10 mouse cellular contexts compared by ENCODE assay signal in genomic region chr10:98742822-98743605, GRCm38 (mm10).
A peak's percentile ranks its signal among the peaks of the same experiment; 100 is the strongest.
DNase-seq lines count a peak whose midpoint lies in the region.
"Had no signal": no experiment of that assay in that cellular context is flagged by ENCODE, and none has a peak within 500 bp of the region (broad histone marks: within the 10 kb centered on the region; RNA-seq: fewer than 3 reads in every experiment).

No protein-coding gene starts in this region.

- WGBS in embryonic facial prominence, embryonic 10.5 days = 81% methylated on average over 16 of the region's 16 CpGs
- WGBS in hindbrain, embryonic 10.5 days = 83% methylated on average over 16 of the region's 16 CpGs

- peak; percentile 14 to 16 for DNase-seq in gastrocnemius, postnatal 4 days (ENCODE audit: low spot score in 2 of 2)
- no peak for DNase-seq in gastrocnemius, adult 8-10 months (ENCODE audit: low spot score in 2 of 2)
- DNase-seq in adrenal gland, adult 18-20 months (ENCODE audit: low spot score in 2 of 2) = peak; percentile 15 to 22
- peak; percentile 76 to 81 for DNase-seq in cerebellum, postnatal 36 days
- DNase-seq in left cerebral cortex, postnatal 10 days (ENCODE audit: extremely low spot score in 1 of 2, low spot score in 2 of 2) = peak; percentile 50 to 59
- no peak for DNase-seq in embryonic facial prominence, embryonic 10.5 days (ENCODE audit: low spot score)
- DNase-seq in spleen, adult 18-20 months = no peak
- DNase-seq in hindbrain, embryonic 10.5 days (ENCODE audit: low spot score) = no peak

- intact Hi-C loops in left cerebral cortex, postnatal 10 days (cut with DNase I) = no loop called here

- H3K36me3 ChIP-seq in embryonic facial prominence, embryonic 10.5 days (replicated peaks) = no peaks in the 10 kb centered on the region
- no peaks in the 10 kb centered on the region for H3K36me3 ChIP-seq in hindbrain, embryonic 10.5 days
- H3K36me3 ChIP-seq: limb, embryonic 15.5 days; neural tube, embryonic 13.5 days had no signal

- peaks cover 19% of the 10 kb centered on the region for H3K4me1 ChIP-seq in embryonic facial prominence, embryonic 10.5 days
- H3K4me1 ChIP-seq in hindbrain, embryonic 10.5 days (replicated peaks) = peaks cover 12% of the 10 kb centered on the region; the same call in 1 of the 2 replicates
- H3K4me1 ChIP-seq: limb, embryonic 15.5 days; neural tube, embryonic 13.5 days had no signal

- H3K4me3 ChIP-seq in embryonic facial prominence, embryonic 10.5 days = no peak overlapping the region
- no peak overlapping the region for H3K4me3 ChIP-seq in hindbrain, embryonic 10.5 days
- H3K4me3 ChIP-seq: limb, embryonic 15.5 days; neural tube, embryonic 13.5 days had no signal

- H3K27ac ChIP-seq in embryonic facial prominence, embryonic 10.5 days (replicated peaks) = no peak overlapping the region
- no peak overlapping the region for H3K27ac ChIP-seq in hindbrain, embryonic 10.5 days
- H3K27ac ChIP-seq: limb, embryonic 15.5 days; neural tube, embryonic 13.5 days had no signal

- H3K9me3 ChIP-seq in embryonic facial prominence, embryonic 10.5 days = no peaks in the 10 kb centered on the region
- no peaks in the 10 kb centered on the region for H3K9me3 ChIP-seq in hindbrain, embryonic 10.5 days
- H3K9me3 ChIP-seq: limb, embryonic 15.5 days; neural tube, embryonic 13.5 days had no signal

- no peaks in the 10 kb centered on the region for H3K27me3 ChIP-seq in embryonic facial prominence, embryonic 10.5 days (replicated peaks; ENCODE audit: low read depth, poor library complexity, severe bottlenecking)
- H3K27me3 ChIP-seq in hindbrain, embryonic 10.5 days (ENCODE audit: insufficient read depth, poor library complexity, severe bottlenecking) = no peaks in the 10 kb centered on the region
- H3K27me3 ChIP-seq: limb, embryonic 15.5 days; neural tube, embryonic 13.5 days had no signal

Comparison
In these comparisons a context has a peak if more than half of its experiments do, and no peak if none do; other contexts are left out.
1. DNase-seq: peak in gastrocnemius, postnatal 4 days (2 of 2), adrenal gland, adult 18-20 months (2 of 2), cerebellum, postnatal 36 days (2 of 2) and left cerebral cortex, postnatal 10 days (2 of 2); none in gastrocnemius, adult 8-10 months (0 of 2), embryonic facial prominence, embryonic 10.5 days (single experiment), spleen, adult 18-20 months (0 of 2) and hindbrain, embryonic 10.5 days (single experiment).